Mouse (Mus musculus) naive thymus-derived CD4-positive, alpha-beta T cell, adult 5 months (primary cell): ENCODE data around the gene Fbxw11. TPM values are rescaled to one million over a fixed set of nuclear protein-coding genes. Genes with fewer than 3 reads are reported as not detected.

Experiments
- polyA plus RNA-seq: library from polyadenylated mRNA; unstranded; fragments of 100-300 nt; shearing (Covaris generic); gene quantifications from one replicate; pipeline ENCODE4 v1.2.1, GENCODE M21; 2017

Fbxw11 gene
- 64.5 TPM for polyA plus RNA-seq

DNA sequence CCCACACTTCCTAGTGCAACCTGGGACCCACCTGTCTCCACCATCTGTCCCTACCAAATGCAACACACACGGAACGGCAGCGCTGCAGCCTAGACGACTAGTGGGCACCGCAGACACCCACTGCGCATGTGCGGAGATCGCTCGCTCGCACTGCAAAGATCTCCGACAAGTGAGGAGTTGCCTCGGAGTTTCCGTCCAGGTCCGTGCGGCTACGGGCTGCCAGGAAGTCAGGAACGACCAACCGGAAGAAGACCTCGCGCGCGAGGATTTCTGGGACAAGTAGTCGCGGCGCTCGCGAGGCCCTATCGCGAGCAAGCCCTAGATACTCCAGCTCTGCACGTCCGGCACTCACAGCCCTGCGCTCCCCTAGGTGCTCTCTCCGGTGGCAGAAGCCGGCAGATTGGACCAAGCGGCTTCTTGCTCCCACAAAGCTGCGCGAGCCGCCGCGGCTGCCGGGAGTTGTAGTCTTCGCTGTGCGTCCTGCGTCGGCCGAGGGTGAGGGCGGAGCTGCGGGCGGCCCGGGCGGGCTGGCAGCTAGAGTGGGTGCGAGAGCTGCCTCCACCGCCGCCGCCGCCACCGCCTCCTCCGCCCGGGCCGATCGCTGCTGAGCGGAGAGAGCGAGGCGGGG lies at the start of gene Fbxw11:
Fbxw11 (plus strand) TSS at position 476 of the 628 bp plus-strand sequence.

Other genes starting within 250 kb of the Fbxw11 start
- gene Ubtd2, start 187.4 kb upstream of the Fbxw11 start, polyA plus RNA-seq: 8.8 TPM
- gene Efcab9, start 110.6 kb upstream of the Fbxw11 start, polyA plus RNA-seq: 0.78 TPM
- 263 TPM for gene Stk10, start 109.4 kb upstream of the Fbxw11 start, polyA plus RNA-seq
- not detected for gene Smim23, start 181.9 kb downstream of the Fbxw11 start, polyA plus RNA-seq